Comparison of ENCODE assay signal across 13 mouse cellular contexts in genomic region chr1:12344726-12345438, GRCm38 (mm10).
"Had no signal": no experiment of that assay in that cellular context is flagged by ENCODE, and none has a peak within 500 bp of the region (broad histone marks: within the 10 kb centered on the region; RNA-seq: fewer than 3 reads in every experiment).

No protein-coding gene starts in this region.

- H3K4me2 ChIP-seq: limb, embryonic 12.5 days; liver, embryonic 13.5 days; midbrain, embryonic 13.5 days had no signal

- DNase-seq: kidney, adult 2 months; kidney, postnatal 25 days; layer of hippocampus, adult 9-11 months; layer of hippocampus, postnatal 36 days; liver; liver, embryonic 13.5 days; liver, postnatal 0 days; lung, postnatal 36 days; right cerebral cortex, postnatal 4 days; spleen, adult 18-20 months; thymus, postnatal 36 days had no signal

- H3K27me3 ChIP-seq: limb, embryonic 12.5 days; liver, embryonic 13.5 days; midbrain, embryonic 13.5 days had no signal

- H3K9ac ChIP-seq: limb, embryonic 12.5 days; liver, embryonic 13.5 days; liver, postnatal 0 days; midbrain, embryonic 13.5 days had no signal

- H3K36me3 ChIP-seq: limb, embryonic 12.5 days; liver, embryonic 13.5 days; midbrain, embryonic 13.5 days had no signal

- H3K4me1 ChIP-seq: limb, embryonic 12.5 days; liver, embryonic 13.5 days; midbrain, embryonic 13.5 days had no signal

- H3K9me3 ChIP-seq: limb, embryonic 12.5 days; liver, embryonic 13.5 days; midbrain, embryonic 13.5 days had no signal

- ATAC-seq: liver, postnatal 0 days; midbrain, embryonic 13.5 days had no signal

- H3K4me3 ChIP-seq: limb, embryonic 12.5 days; liver, embryonic 13.5 days; midbrain, embryonic 13.5 days had no signal

- H3K27ac ChIP-seq: limb, embryonic 12.5 days; liver, embryonic 13.5 days; midbrain, embryonic 13.5 days had no signal
